Mouse (Mus musculus) spleen, adult 2 months (tissue): ENCODE measurements at regions not wholly inside any gene's neighbourhood (a gene's known extent, or its start where the extent isn't known, plus 50 kb on each side); places are given as distances from the start of the nearest gene placed in this dataset.

Experiments
- CTCF ChIP-seq: fragments of 200-500 bp; IDR thresholded peaks from 2 replicates; pipeline ENCODE4 v1.5.1; 2011; ENCODE audit warnings: mild to moderate bottlenecking, inconsistent platforms; ENCODE audit not compliant: insufficient read depth, insufficient read length, insufficient replicate concordance; ENCODE audit errors: extremely low read depth
- POLR2A ChIP-seq: fragments of 200-500 bp; IDR thresholded peaks from 2 replicates; pipeline ENCODE4 v1.6.1; 2011; ENCODE audit warnings: low read depth, low read length, inconsistent platforms

- no peak for TF ChIP-seq CTCF
- TF ChIP-seq POLR2A: no peak
Measured at GRCm38 (mm10) chr6:99978164-99978746, 252.1 kb upstream of the Prok2 start.
